In genomic region chr1:182108397-182109099, GRCm38 (mm10) we compare ENCODE assay signal across 10 mouse cellular contexts. TPM values are rescaled to one million over a fixed set of nuclear protein-coding genes. Genes with fewer than 3 reads are reported as not detected.
A peak's percentile ranks its signal among the peaks of the same experiment; 100 is the strongest.
DNase-seq lines count a peak whose midpoint lies in the region.
"Had no signal": no experiment of that assay in that cellular context is flagged by ENCODE, and none has a peak within 500 bp of the region (broad histone marks: within the 10 kb centered on the region; RNA-seq: fewer than 3 reads in every experiment).

No protein-coding gene starts in this region.

- 76% methylated on average over 13 of the region's 13 CpGs for WGBS in heart, embryonic 10.5 days

- no peaks in the 10 kb centered on the region for H3K27me3 ChIP-seq in heart, embryonic 10.5 days (ENCODE audit: insufficient read depth, poor library complexity, severe bottlenecking)

- DNase-seq in urinary bladder, postnatal 36 days (ENCODE audit: low spot score in 2 of 2): peak; percentile 40 to 66
- DNase-seq in urinary bladder, postnatal 25 days (ENCODE audit: low spot score): no peak
- DNase-seq in heart, embryonic 10.5 days (ENCODE audit: low spot score): no peak
- DNase-seq in lung, postnatal 14 days: peak; percentile 65
- DNase-seq in kidney, adult 9 months: no peak
- no peak for DNase-seq in B cell, adult 2 months
- DNase-seq in testis, postnatal 10 days (ENCODE audit: low spot score): no peak
- DNase-seq in urinary bladder, postnatal 10 days (ENCODE audit: low spot score): no peak
- DNase-seq: retina, postnatal 1 day had no signal

- H3K9me3 ChIP-seq in heart, embryonic 10.5 days: no peaks in the 10 kb centered on the region

- 0 out of 2 replicates have a peak overlapping the region, but pooled peaks have one; percentile 38 for H3K27ac ChIP-seq in heart, embryonic 10.5 days

- no peak overlapping the region for H3K4me3 ChIP-seq in heart, embryonic 10.5 days

- H3K36me3 ChIP-seq in heart, embryonic 10.5 days: no peaks in the 10 kb centered on the region

- peaks cover 54% of the 10 kb centered on the region for H3K4me1 ChIP-seq in heart, embryonic 10.5 days

RNA-seq across cellular contexts. Expression of gene Srp9, which starts 16.0 kb away (rescaled TPM):
- 121 and 128 TPM in 2 replicates for polyA plus RNA-seq in heart, embryonic 10.5 days (2016; fragmentation: Nextera tagmentation; extraction: Ambion mirVana)

RNA-seq across cellular contexts. Expression of gene Vmn1r1, which starts 55.7 kb away (rescaled TPM):
- not detected in 2 replicates for polyA plus RNA-seq in heart, embryonic 10.5 days (2016; fragmentation: Nextera tagmentation; extraction: Ambion mirVana)
- polyA plus RNA-seq: cortical plate, adult 2 months had no signal

Comparison
In these comparisons a context has a peak if more than half of its experiments do, and no peak if none do; other contexts are left out.
1. DNase-seq: peak in urinary bladder, postnatal 36 days (2 of 2) and lung, postnatal 14 days (single experiment); none in urinary bladder, postnatal 25 days (single experiment), heart, embryonic 10.5 days (single experiment), kidney, adult 9 months (single experiment), B cell, adult 2 months (0 of 2), testis, postnatal 10 days (single experiment) and urinary bladder, postnatal 10 days (single experiment).